Mouse (Mus musculus) adrenal gland, adult 18-20 months (tissue): Measurements from ENCODE around the gene Clic5. TPM values are rescaled to one million over a fixed set of nuclear protein-coding genes. Genes with fewer than 3 reads are reported as not detected.

ENCODE experiments used
- DNase-seq, 2 experiments: peaks; one replicate each; pipeline ENCODE4 v3.0.0; 2021 to 2022; ENCODE audit warnings: low spot score in 2 of 2
- total RNA-seq, 2 experiments: library from RNA; stranded (reverse); gene quantifications; 1 replicate in 1 of 2; 2 replicates in 1 of 2; pipeline ENCODE4 v1.2.3; 2021

Gene Clic5
- total RNA-seq, 2 experiments from 2014 or later: 19.0 to 45.4 TPM

GRCm38 (mm10) chr17:44189696-44190095 lies 1.3 kb downstream of the Clic5 start:
- no peak for DNase-seq

DNA sequence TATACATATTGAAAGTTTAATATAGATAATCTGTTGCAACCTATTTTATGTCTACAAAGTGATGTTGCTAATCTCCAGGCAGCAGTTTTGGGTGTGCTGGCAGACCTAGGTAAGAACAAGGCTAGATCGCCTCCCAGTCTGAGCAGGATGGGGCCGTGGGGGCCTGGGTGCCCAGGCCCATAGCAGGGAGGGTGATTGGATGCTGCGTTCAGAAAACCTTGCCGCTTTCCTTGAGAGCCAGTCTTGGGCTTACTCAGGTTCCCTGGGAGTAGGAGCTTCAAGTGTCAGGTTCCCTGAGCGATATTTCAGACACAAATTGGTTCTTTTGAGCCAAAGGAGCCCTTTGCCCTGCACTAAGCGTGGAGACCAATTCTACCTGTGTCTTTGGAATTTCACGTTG lies 1.9 kb downstream of the Clic5 start:
- DNase-seq: no peak

DNA sequence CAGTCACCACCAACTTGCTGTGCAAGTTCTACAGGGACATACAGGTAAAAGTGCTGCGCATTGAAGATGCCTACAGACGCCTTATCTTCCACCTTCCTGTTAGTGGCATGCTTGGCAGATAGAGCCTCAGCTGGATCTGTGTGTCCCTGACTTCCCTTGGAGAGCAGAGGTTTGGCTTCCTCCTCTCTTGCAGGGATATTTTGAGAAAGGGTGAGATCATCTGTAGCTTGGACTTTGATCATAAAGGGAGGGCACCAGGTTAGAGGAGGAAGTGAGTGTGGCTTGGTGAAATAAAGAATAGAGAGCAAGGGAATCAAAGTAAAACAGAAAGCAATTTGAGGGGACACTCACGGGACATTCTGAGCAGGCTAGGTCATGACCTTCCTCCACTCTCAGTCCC lies 4.6 kb downstream of the Clic5 start:
- no peak for DNase-seq

DNA sequence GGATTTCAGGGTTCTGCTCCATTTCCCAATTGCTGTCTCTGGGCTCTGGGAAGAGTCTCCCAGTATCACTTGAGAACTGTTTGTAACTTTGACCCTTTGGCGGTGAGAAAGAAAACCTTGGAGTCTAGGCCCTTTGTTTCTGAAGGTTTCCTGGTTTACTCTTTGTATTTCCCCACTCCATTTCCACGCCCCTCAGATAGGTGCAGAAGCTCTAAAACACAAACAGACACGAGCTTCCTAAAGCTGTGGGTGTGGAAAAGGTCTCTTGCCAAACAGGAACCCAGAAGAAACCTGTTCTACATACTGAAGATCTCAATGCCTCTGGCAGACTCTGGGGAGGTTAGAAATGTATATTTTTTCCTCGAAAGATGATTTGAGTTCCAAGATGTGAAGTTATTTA lies 10.8 kb downstream of the Clic5 start:
- no peak for DNase-seq

DNA sequence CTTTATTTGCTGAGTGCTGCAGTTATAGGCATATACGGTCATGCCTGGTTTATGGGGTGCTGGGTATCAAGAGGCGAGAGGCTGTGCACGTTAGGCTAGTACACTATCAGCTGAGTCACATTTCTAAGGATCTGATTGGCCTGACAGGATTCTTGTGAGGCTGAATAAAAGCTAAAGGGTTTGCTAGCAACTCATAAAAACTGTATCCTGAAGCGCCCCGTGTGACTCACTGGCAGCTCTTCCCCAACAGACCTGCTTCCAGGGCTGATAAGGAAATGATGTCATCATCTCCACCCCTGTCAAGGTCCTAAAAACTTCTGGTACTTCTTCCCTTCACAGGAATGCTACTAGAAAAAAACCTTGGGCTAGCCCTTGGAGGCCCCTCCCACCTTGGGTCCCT lies 14.6 kb downstream of the Clic5 start:
- no peak for DNase-seq

- DNase-seq: no peak
Observed at GRCm38 (mm10) chr17:44204787-44205186, 16.4 kb downstream of the Clic5 start.

GRCm38 (mm10) chr17:44205562-44205961 lies 17.2 kb downstream of the Clic5 start:
- DNase-seq: no peak

DNA sequence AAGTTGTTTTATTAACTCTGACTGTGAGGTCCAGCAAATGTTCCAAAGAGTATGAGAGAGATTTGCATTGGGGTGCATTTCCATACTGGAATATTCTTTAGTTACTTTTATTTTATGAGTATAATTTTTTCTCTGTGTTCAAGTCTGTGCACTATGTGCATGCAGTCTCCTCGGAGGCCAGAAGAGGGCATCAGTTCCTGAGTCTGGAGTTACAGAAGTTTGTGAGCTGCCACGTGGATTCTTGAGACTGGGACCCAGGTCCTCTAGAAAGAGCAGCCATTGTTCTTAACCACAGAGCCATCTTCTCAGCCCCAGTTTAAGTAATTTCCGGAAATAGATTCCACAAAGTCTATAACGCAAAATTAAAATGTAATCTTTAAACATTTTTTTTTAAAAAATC lies 20.5 kb downstream of the Clic5 start:
- DNase-seq: no peak

DNA sequence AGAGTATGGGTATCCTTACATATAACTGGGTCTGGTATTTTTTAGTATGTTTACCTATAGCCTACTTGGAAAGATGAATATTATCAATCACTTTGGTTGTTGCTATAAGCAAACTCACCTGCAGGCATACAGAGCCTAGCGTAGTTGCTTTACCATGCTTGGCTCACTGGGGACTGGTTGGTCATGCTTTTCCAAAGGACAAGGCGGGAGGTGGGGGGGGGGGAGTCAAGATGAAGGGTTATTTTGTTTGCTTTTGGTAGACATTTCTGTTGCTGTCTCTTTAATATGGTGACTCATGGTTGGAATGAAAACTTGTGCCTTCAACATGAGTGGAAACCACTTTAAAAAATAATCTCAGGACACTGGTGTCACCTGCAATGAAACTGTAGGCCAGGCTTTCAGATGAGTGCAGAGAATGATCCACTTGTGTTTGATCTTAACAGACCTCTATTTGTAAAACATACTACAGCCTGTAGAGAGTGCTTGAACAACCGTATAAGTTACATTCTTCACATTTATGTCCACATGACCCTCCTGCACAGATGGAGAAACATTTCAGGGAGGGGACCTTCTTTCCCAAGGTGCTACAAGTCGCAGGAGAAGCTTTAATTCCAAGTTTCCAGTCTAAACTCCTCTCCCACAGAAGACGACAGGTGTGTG lies 24.7 kb downstream of the Clic5 start:
- no peak for DNase-seq

DNA sequence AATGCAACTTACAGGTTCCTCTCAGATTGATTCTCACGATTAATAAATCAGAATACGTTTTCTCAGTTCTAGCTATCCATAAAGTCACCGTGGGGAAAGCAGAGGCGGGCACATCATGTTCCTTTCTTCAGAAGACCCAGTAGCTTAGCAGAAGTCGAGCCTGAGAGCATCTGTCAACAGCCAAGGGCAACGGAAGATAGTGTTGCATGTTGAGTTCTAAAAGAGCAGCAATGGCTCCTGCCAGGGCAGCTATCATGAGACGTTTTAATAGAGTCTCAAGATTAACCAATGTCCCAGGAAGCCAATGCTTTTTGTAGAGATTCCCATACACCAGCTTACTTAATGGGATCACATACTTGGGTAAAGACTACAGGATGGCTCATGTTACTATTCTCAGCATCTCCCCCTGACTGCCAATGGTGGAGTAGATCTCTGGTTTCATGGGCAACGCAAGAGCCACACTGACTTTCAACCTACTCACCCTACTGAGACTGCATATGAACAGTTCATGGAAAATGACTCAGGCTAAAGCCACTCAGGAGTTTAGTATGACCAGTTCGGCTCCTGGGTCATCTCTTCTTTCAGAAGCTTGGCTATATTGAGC lies 26.9 kb downstream of the Clic5 start:
- DNase-seq: no peak

DNA sequence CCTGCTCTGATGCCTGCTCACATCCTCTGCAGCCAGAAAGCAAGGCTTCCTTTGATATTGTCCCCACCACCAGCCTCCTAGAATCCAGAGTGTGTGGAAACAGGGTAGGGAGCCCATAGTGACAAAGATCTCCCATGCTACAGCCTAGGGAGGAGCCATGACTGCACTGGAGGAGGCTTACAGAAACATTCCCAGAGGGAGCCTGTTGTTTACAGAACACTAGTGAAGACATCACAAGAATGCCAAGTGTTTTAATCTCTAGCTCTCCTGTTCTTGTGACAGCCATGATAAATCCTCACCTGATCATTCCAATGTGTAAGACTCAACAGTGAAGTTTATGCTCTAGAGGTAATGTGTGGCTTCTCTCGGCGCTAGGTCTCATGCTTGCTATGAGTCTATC lies 28.8 kb downstream of the Clic5 start:
- DNase-seq: no peak

DNA sequence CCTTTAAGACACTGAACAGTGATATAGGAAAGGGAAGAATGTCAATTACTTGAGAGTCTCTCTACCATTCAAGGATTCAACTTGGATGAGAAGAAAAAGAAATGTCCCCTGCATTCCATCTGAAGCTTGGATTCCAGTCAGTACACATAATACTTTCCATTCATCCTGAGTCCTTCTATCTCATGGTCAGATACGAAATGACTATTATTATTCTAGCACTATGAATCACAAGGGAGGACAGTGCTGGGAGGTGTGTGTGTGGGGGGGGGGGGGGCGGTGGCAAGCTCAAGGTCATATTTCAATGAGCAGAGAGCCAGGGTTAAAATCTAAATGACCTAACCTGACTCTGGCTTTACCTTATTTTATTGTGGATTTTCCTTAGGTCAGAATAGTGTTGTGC lies 31.6 kb downstream of the Clic5 start:
- no peak for DNase-seq

GRCm38 (mm10) chr17:44228428-44228827 lies 40.0 kb downstream of the Clic5 start:
- no peak for DNase-seq

GRCm38 (mm10) chr17:44230083-44230482 lies 41.7 kb downstream of the Clic5 start:
- DNase-seq: no peak

GRCm38 (mm10) chr17:44239030-44239721 lies 50.8 kb downstream of the Clic5 start:
- DNase-seq: no peak

- DNase-seq: no peak
Observed at GRCm38 (mm10) chr17:44240742-44241141, 52.4 kb downstream of the Clic5 start.

DNA sequence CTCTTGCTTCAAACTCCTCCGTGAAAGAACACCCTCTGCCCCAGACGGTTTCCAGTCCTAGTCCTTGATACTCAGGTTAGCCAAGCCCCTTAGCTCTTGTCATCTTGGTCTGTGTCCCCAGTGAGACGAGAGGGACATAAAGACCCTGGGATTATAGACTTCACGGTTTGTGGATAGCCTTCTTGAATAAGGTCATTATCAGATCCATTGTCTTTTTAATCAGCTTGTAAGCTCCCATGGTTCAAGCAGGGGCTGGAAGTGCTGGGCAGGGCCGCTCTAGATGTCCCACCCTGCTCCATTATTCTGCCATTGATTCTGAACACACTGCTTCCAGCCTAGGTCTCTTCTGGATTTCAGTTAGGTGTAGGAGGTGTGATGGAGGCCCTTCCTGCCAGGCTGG lies 55.7 kb downstream of the Clic5 start:
- DNase-seq: no peak

GRCm38 (mm10) chr17:44244625-44245024 lies 56.2 kb downstream of the Clic5 start:
- no peak for DNase-seq

GRCm38 (mm10) chr17:44246153-44246700 lies 57.8 kb downstream of the Clic5 start:
- DNase-seq: no peak

GRCm38 (mm10) chr17:44249544-44249943 lies 61.2 kb downstream of the Clic5 start:
- no peak for DNase-seq

GRCm38 (mm10) chr17:44252653-44253052 lies 64.3 kb downstream of the Clic5 start:
- DNase-seq: no peak

GRCm38 (mm10) chr17:44254698-44255097 lies 66.3 kb downstream of the Clic5 start:
- no peak for DNase-seq
